Mouse (Mus musculus): ENCODE data around the gene Timd2.

DNA sequence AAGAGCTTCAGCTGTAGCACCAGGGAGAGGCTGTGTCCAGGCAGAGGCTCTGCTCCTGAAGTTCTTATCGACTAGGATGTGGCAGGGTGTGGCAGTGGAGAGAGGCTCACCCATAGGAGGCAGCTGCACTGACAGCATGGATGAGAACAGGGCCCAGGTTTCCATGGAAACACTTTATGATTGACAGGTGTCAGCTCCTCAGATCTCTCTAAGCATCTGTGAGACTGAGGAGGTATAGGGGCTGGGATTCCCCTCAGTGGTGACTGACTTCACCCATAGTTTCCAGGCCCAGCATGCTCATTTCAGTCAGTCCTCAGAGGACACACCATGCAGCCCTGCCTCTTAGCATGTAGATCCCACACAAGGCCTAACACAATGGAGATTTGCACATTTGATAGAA, 24.0 kb downstream of the Timd2 start:
- no peak for TF ChIP-seq CTCF (IDR thresholded peaks at IDR 0.05; ENCODE audit: low read depth)
- no peak for TF ChIP-seq EP300 (optimal IDR thresholded peaks at IDR 0.05)
